Comparison of ENCODE assay signal across 26 mouse cellular contexts in genomic region chr10:42076711-42077110, GRCm38 (mm10). TPM values are rescaled to one million over a fixed set of nuclear protein-coding genes. Genes with fewer than 3 reads are reported as not detected.
"Had no signal": no experiment of that assay in that cellular context is flagged by ENCODE, and none has a peak within 500 bp of the region (broad histone marks: within the 10 kb centered on the region; RNA-seq: fewer than 3 reads in every experiment).

No protein-coding gene starts in this region.

- H3K9ac ChIP-seq: embryonic facial prominence, embryonic 12.5 days; embryonic facial prominence, embryonic 13.5 days; embryonic facial prominence, embryonic 15.5 days; forebrain, embryonic 12.5 days; forebrain, embryonic 13.5 days; forebrain, embryonic 15.5 days; forebrain, postnatal 0 days had no signal

- DNase-seq: cerebellum, adult 2 months; cerebellum, adult 8-10 months; cerebellum, adult 9-10 months; cerebellum, adult 9-11 months; cerebellum, postnatal 10 days; cerebellum, postnatal 14 days; cerebellum, postnatal 25 days; cerebellum, postnatal 36 days; embryo, embryonic 11 days; forebrain, postnatal 0 days; gastrocnemius, adult 2 months; gastrocnemius, postnatal 10 days; gastrocnemius, postnatal 14 days; gastrocnemius, postnatal 25 days; gastrocnemius, postnatal 36 days; heart, adult 18-20 months had no signal

- H3K27ac ChIP-seq: embryonic facial prominence, embryonic 10.5 days; embryonic facial prominence, embryonic 12.5 days; embryonic facial prominence, embryonic 13.5 days; embryonic facial prominence, embryonic 15.5 days; forebrain, embryonic 10.5 days; forebrain, embryonic 12.5 days; forebrain, embryonic 13.5 days; forebrain, embryonic 15.5 days; gastrocnemius, adult 2 months had no signal

- H3K27me3 ChIP-seq: embryonic facial prominence, embryonic 12.5 days; embryonic facial prominence, embryonic 13.5 days; embryonic facial prominence, embryonic 15.5 days; forebrain, embryonic 15.5 days had no signal

- H3K4me3 ChIP-seq: embryonic facial prominence, embryonic 10.5 days; embryonic facial prominence, embryonic 12.5 days; embryonic facial prominence, embryonic 13.5 days; embryonic facial prominence, embryonic 15.5 days; erythroblast, embryonic 14.5 days; forebrain, embryonic 10.5 days; forebrain, embryonic 12.5 days; forebrain, embryonic 13.5 days; forebrain, embryonic 15.5 days; gastrocnemius, adult 2 months had no signal

- H3K36me3 ChIP-seq: embryonic facial prominence, embryonic 10.5 days; embryonic facial prominence, embryonic 12.5 days; embryonic facial prominence, embryonic 13.5 days; embryonic facial prominence, embryonic 15.5 days; forebrain, embryonic 10.5 days; forebrain, embryonic 12.5 days; forebrain, embryonic 15.5 days had no signal

- H3K9me3 ChIP-seq: embryonic facial prominence, embryonic 10.5 days; embryonic facial prominence, embryonic 12.5 days; embryonic facial prominence, embryonic 13.5 days; embryonic facial prominence, embryonic 15.5 days; forebrain, embryonic 10.5 days; forebrain, embryonic 12.5 days; forebrain, embryonic 13.5 days; forebrain, embryonic 15.5 days had no signal

RNA-seq across cellular contexts. Expression of gene Armc2, which starts 58.5 kb away (rescaled TPM):
- total RNA-seq: granulocyte monocyte progenitor cell, adult 5-6 weeks had no signal
- polyA plus RNA-seq: erythroblast, embryonic 14.5 days had no signal
